Mouse (Mus musculus) liver, embryonic 16.5 days (tissue): Measurements from ENCODE around the gene Dhh. TPM values are rescaled to one million over a fixed set of nuclear protein-coding genes. Genes with fewer than 3 reads are reported as not detected.
A peak's percentile ranks its signal among the peaks of the same experiment; 100 is the strongest.

Experiments
- ATAC-seq: fragments of 200-750 bp; cut with Nextera tagmentation; 2 replicates; pipeline ENCODE4 v1.8.0; 2017; ENCODE audit warnings: low read depth, mild to moderate bottlenecking, moderate number of reproducible peaks, moderate library complexity
- H3K27ac ChIP-seq: fragments of 300-500 bp; sonication (generic); 2 replicates; pipeline ENCODE4 v1.5.1; 2014; ENCODE audit warnings: mild to moderate bottlenecking, low read length
- H3K27me3 ChIP-seq: fragments of 300-500 bp; sonication (generic); 2 replicates; pipeline ENCODE4 v1.6.1; 2014; ENCODE audit warnings: low read depth, low read length, mixed read lengths; ENCODE audit not compliant: control insufficient read depth, insufficient read depth
- H3K36me3 ChIP-seq: fragments of 300-500 bp; sonication (generic); 2 replicates; pipeline ENCODE4 v1.6.1; 2014; ENCODE audit warnings: mild to moderate bottlenecking; ENCODE audit not compliant: control insufficient read depth, insufficient read depth
- H3K4me1 ChIP-seq: fragments of 300-500 bp; sonication (generic); 2 replicates; pipeline ENCODE4 v1.6.1; 2014; ENCODE audit warnings: low read depth, low read length, mixed read lengths; ENCODE audit not compliant: control insufficient read depth
- H3K4me2 ChIP-seq: fragments of 300-500 bp; sonication (generic); 2 replicates; pipeline ENCODE4 v1.6.1; 2014; ENCODE audit warnings: low read depth, low read length, mixed read lengths
- H3K4me3 ChIP-seq: fragments of 300-500 bp; sonication (generic); 2 replicates; pipeline ENCODE4 v1.5.1; 2014; ENCODE audit warnings: low read depth, mild to moderate bottlenecking, low read length
- H3K9ac ChIP-seq: fragments of 300-500 bp; sonication (generic); 2 replicates; pipeline ENCODE4 v1.6.1; 2014; ENCODE audit warnings: low read depth, low read length
- H3K9me3 ChIP-seq: fragments of 300-500 bp; sonication (generic); replicated peaks from 2 replicates; pipeline ENCODE4 v1.6.1; 2016; ENCODE audit warnings: low read length; ENCODE audit not compliant: control insufficient read depth
- WGBS: fragments of 180-500 bp; shearing (Covaris S2); extraction: QIAGEN DNeasy Blood & Tissue Kit; methylation state at CpG from one replicate; pipeline ENCODE4 v1.1.7; 2014; ENCODE audit not compliant: insufficient replicate concordance; 5-methylcytosine and 5-hydroxymethylcytosine counted together
- polyA plus RNA-seq: library from polyadenylated mRNA; unstranded; fragments of >200 nt; fragmentation: Nextera tagmentation; extraction: Ambion mirVana; gene quantifications from 2 replicates; pipeline ENCODE4 v1.2.1, GENCODE M21; 2015

The Dhh gene
- polyA plus RNA-seq, 1 experiment from 2014 or later, result 0.11 TPM

DNA sequence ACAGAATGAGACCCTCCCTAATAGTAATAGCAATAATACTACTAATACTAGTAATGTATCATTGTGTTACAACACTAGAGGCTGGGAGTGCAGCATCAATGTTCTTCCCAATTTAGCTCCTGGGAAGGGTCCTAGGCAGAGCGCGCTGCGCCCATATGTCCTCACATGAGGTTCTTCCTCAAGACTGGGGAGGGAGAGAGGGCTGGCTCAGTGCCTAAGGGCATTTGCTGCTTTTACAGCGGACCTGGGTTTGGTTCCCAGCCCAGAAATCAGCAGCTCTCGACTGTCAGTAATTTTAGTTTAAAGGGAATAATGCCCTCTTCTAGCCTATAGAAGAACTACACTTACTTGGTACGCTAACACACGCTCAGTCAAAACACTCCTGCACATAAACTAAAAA, 10.8 kb downstream of the Dhh start:
- Histone ChIP-seq H3K4me3 (no peak overlapping the region), H3K4me2 (no peak overlapping the region), H3K27ac (no peak overlapping the region), H3K9ac (no peak overlapping the region), H3K4me1 (peaks cover 7% of the 10 kb centered on the region), H3K9me3 (no peaks in the 10 kb centered on the region), H3K27me3 (peaks cover under 1% of the 10 kb centered on the region), H3K36me3 (no peaks in the 10 kb centered on the region)
- WGBS, result 78% methylated on average over 7 of the region's 7 CpGs
- ATAC-seq, result no peak

DNA sequence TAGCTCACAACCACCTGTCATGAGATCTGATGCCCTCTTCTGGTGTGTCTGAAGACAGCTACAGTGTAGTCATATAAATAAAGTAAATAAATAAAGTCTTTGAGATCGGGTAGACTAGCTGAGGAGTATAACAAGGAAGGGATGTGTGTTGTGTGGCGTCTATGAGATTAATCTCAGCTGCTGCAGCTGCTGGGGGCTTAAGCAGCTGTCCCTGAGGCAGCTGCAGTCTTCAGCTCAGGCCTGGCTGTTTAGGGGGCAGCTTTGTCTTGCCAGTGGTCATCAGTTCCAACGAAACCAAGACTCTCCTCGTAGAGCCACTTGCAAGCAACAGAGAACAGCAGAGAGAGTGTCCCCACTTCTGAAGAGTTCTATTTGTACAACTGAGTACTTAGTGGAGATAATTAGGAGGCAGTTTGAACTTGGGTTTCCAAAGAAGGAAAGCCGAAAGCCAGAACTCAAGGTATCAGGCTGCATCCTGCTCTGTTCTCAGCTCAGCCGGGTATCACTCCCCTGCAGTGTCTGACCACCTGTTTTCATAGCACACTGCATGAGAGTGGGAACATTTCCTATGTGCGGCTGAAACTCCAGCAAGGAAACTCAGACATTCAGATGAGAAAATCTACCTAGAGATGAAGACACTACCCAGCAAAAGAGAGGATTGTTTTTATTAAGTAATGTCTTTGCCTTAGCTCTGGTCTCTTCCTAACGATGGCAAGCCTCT, 11.5 kb downstream of the Dhh start:
- H3K9me3 ChIP-seq, result no peaks in the 10 kb centered on the region
- H3K4me1 ChIP-seq, result peaks cover 9% of the 10 kb centered on the region
- no peak overlapping the region for H3K9ac ChIP-seq
- H3K27ac ChIP-seq, result no peak overlapping the region
- no peaks in the 10 kb centered on the region for H3K36me3 ChIP-seq
- H3K4me2 ChIP-seq, result no peak overlapping the region
- H3K27me3 ChIP-seq, result no peaks in the 10 kb centered on the region
- ATAC-seq, result no peak
- H3K4me3 ChIP-seq, result no peak overlapping the region
- 56% methylated on average over 8 of the region's 8 CpGs for WGBS

DNA sequence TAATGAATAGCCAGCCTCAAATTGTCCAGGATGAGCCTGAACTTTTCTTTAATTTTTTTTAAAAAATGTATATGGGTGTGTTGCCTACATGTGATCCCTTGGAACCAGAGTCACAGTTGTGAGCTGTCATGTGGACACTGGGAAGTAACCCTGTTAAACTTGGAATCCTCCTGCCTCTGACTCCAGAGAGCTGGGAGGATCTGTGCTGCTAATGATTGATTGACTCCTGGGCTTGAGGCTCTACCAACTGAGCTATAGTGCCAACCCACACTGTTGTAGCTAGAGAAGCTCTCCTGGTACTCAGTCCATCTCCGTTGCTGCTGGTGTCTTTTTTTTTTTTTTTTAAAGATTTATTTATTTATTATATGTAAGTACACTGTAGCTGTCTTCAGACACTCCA, 14.2 kb downstream of the Dhh start:
- 68% methylated on average over 1 of the region's 1 CpGs for whole genome bisulfite sequencing

DNA sequence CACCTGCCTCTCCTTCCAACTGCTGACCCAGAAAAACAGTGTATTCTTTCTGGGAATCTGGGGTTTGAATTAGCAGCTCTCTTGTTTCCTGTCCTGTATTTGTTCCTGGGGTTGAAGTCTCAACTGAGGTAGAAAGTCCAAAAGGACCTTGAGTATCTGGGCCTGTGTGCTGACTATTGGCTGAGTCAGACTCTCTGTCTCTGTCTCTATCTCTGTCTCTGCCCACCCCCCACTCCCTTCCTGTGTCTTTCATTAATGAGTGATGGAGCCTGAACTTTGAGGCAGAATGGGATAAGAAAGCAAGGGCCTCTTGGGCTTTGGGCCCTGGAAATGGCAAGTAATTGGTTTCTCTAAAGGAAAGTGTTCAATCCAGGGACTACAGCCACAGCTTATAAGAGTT, 14.7 kb downstream of the Dhh start:
- Histone ChIP-seq H3K4me1 (peaks cover 18% of the 10 kb centered on the region), H3K9ac (no peak overlapping the region), H3K4me3 (no peak overlapping the region), H3K9me3 (no peaks in the 10 kb centered on the region), H3K27me3 (no peaks in the 10 kb centered on the region), H3K4me2 (no peak overlapping the region), H3K36me3 (no peaks in the 10 kb centered on the region), H3K27ac (no peak overlapping the region)
- no peak for ATAC-seq

More for the DNA sequence above, 14.2 kb downstream of the Dhh start:
- Histone ChIP-seq H3K27ac (no peak overlapping the region), H3K4me2 (no peak overlapping the region), H3K4me1 (peaks cover 18% of the 10 kb centered on the region), H3K4me3 (no peak overlapping the region), H3K9ac (no peak overlapping the region), H3K36me3 (no peaks in the 10 kb centered on the region), H3K9me3 (no peaks in the 10 kb centered on the region), H3K27me3 (no peaks in the 10 kb centered on the region)
- ATAC-seq, result no peak

DNA sequence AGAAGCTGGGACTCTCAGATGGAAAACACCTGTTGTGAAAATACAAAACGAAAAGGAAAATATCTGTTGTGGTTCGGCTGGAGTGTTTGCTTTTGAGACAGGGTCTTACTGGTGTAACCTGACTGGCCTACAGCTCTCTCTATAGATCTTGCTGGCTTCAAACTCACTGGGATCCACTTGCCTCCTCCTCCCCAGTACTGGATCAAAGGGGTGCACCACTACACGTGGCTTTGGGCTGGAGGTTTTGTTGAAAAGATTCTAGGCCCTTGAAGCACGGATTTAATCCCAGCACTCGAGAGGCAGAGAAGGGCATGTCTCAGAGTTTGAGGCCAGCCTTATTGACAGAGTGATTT, 16.7 kb downstream of the Dhh start:
- ATAC-seq, result no peak
- no peaks in the 10 kb centered on the region for H3K27me3 ChIP-seq
- peak overlapping the region; percentile 46 for H3K9ac ChIP-seq
- H3K4me2 ChIP-seq, result peak overlapping the region; percentile 97
- H3K36me3 ChIP-seq, result no peaks in the 10 kb centered on the region
- H3K9me3 ChIP-seq, result no peaks in the 10 kb centered on the region
- H3K4me3 ChIP-seq, result peak overlapping the region; percentile 84
- 15% methylated on average over 5 of the region's 5 CpGs for WGBS
- H3K27ac ChIP-seq, result peak overlapping the region; percentile 69; the same call in 1 of the 2 replicates
- H3K4me1 ChIP-seq, result peaks cover 22% of the 10 kb centered on the region

DNA sequence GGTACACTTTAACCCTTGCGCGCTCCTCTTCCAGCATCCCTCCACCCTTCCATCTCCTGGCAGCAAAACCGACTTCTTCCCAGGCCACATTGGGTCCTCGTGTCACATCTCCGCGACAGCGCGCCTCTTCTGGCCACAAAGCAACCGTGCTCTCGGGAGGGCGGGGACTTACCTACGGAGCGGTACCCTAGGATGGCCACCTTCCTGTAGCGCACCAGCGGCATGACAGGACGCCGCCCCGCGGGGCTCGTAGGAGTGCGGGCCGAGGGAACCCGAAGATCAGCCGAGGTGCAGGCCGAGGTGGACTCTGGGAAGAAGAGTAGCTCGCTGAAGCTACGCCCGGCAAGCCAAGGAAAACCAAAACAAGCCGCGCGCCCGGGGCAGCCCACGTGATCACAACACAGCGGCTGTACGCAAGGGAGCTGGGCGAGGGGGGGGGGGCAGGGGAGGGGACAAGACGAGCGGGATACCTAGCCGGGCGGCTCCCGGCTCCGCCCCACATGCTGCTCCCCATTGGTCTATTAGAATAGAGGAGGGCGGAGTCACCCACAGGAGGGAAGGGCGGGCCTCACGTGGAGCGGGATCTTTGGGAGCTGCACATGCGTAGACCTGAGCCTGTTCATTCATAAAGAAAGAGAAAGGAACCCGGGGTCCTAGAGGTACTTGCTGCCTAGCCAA, 17.2 kb downstream of the Dhh start:
- H3K27me3 ChIP-seq, result no peaks in the 10 kb centered on the region
- no peaks in the 10 kb centered on the region for H3K9me3 ChIP-seq
- peaks cover 22% of the 10 kb centered on the region for H3K4me1 ChIP-seq
- WGBS, result under 1% methylated on average over 48 of the region's 48 CpGs
- peak overlapping the region; percentile 94 for H3K27ac ChIP-seq
- H3K4me3 ChIP-seq, result peak overlapping the region; percentile 84
- H3K4me2 ChIP-seq, result peak overlapping the region; percentile 97
- H3K9ac ChIP-seq, result peak overlapping the region; percentile 81
- peak; percentile 97 for ATAC-seq
- H3K36me3 ChIP-seq, result no peaks in the 10 kb centered on the region

DNA sequence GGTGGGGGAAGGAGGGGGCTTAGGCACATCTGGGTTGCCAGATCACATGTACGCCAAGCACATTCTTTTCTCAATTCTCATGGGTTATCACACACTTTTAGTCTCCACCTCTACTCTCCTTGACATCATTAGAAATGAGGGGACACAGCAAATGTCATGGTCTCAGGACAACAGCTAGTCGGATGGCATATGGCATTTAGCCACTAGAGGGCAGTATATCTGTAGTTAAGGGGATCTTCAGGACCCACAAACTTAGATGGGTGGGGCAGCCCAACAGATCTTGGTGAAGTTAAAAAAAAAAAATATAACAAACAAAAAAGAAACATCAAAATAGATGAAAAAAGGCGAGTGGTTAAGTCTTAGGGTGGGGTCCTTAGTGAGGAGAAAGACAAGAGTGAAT, 21.0 kb downstream of the Dhh start:
- Histone ChIP-seq H3K9me3 (no peaks in the 10 kb centered on the region), H3K9ac (no peak overlapping the region), H3K4me1 (peaks cover 31% of the 10 kb centered on the region), H3K4me2 (no peak overlapping the region), H3K36me3 (no peaks in the 10 kb centered on the region), H3K4me3 (no peak overlapping the region), H3K27me3 (no peaks in the 10 kb centered on the region), H3K27ac (no peak overlapping the region)
- ATAC-seq, result no peak
- WGBS, result 10% methylated on average over 3 of the region's 3 CpGs

DNA sequence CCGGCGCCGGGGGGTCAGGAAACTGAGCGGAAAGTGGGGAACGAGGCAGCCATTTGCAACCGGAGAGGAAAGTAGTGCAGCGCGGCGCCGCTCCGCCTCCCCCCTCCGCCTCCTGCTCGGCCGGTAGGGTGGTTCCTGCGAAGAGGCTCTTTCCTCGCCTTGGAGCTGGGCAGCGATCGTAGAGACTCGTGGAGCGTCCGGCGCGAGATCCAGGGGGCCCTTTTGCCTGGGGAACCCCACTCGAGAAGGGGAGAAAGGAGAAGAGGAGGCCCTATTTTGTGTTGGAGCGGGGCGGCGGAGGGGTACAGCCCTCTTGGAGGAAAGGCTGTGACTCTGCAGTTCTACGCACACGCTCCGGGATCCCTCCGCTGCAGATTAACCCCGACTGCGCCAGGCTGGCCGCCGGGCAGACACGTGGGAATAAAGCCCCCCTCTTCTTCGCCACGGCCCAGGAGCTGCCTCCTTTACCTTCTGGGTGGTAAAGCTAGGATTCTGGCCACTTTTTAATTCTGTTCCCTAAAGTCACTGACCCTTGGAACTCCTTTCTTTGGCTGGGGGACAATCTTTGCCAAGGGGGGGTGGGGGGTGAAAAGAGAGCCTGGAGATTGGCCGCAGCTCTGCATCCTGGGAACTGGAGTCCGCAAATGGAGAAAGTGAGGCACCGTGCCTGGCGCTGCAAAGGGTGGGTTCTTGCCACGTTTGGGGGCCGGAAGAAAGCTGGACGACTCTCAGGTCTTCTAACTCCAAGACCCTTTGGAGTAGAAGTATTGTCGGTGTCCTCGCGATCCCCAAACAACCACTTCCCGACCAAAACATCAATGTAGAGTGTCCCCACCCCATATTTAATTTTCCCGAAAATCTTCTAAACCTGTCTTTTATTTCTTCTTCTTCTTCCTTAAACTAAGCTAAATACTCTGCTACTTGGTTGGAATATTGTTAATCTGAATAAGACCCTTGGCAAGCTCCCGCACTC, 26.1 kb downstream of the Dhh start:
- H3K36me3 ChIP-seq, result no peaks in the 10 kb centered on the region
- no peaks in the 10 kb centered on the region for H3K27me3 ChIP-seq
- peak overlapping the region; percentile 95 for H3K4me3 ChIP-seq
- 1% methylated on average over 51 of the region's 51 CpGs for WGBS
- peaks cover 41% of the 10 kb centered on the region for H3K4me1 ChIP-seq
- H3K9ac ChIP-seq, result peak overlapping the region; percentile 98
- peak overlapping the region; percentile 92 for H3K27ac ChIP-seq
- peak overlapping the region; percentile 91 for H3K4me2 ChIP-seq
- H3K9me3 ChIP-seq, result no peaks in the 10 kb centered on the region
- peak; percentile 81 for ATAC-seq
